Mouse (Mus musculus): Measurements from ENCODE around the gene Dlg2.

Gene Dlg2

DNA sequence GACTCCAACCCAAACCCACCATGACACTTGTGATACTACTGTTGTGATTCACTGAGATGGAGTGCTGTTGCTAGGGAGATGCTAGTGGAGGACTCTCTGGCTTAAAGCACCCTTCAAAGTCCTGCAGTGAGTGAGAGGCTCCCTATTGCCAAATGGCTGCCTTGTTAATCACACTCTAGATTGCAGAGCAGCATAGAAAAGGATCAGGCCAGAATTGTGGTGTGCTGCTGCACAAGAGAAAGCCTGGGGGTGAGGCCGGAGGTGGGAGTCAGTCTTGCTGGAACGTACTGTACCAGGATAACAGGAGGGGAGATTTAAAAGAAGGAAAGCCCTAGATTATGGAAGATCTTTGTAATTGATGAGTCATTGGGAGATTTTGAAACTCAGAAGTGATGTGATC, 1094.5 kb downstream of the Dlg2 start:
- no peak for DNase-seq (ENCODE audit: low spot score in 2 of 2)

DNA sequence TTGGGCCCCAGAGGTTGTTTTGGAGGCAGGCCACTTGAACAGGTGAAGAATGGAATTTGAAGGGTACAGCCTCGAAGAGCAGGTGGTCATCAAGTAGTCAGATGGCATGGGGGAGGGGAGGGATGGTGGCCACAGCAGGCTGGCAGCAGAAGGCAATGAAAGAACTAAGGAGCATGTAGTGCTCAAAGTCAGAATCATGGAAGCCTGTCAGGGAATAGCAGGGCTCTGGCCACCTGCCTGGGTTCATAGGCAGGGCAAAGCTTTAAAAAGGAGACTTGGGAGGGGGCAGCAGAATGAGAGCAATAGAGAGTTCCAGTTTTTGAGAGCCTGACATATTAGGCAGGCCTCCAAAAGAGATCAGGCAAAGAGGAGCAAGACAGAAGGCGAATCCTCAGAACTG, 1096.2 kb downstream of the Dlg2 start:
- no peak for DNase-seq (ENCODE audit: low spot score in 2 of 2)

DNA sequence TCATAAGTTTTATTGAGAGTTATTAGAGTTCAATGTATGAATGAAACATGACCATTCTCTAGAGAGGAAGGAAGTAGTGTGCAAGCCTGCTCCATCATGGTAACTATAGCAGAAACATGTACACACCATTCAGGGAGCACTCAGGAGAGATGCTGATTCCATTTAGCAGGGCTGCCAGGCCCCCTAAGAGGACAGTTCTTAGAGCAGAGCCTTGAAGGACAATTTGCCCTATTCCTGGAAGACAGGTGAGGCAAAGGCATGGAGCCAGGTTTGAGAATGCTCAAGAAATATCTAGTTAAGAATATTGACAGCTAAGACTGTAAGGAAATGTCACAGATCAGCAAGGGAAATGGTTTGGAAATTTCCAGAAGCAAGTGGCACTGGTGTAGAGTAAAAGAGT, 1096.8 kb downstream of the Dlg2 start:
- DNase-seq (ENCODE audit: low spot score in 2 of 2), result no peak

DNA sequence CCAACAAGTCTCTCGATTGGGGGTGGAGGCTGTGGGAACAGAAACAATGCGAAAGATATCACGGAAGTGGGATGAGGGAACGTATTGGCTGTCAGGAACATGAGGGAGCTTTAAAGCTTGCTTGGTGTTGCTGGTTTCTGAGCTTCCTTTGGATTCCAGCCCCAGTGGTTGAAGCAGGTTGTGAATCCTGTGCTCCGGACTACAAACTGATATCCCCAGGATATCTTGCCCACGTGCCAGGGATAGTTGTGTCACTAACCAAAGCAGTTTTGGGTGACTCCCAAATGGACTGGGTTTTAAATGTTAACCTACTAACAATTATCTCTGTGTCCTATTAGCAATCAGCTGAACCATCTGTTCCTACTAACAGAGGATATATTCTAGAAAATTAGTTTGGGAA, 1099.7 kb downstream of the Dlg2 start:
- DNase-seq (ENCODE audit: low spot score in 2 of 2), result no peak

DNA sequence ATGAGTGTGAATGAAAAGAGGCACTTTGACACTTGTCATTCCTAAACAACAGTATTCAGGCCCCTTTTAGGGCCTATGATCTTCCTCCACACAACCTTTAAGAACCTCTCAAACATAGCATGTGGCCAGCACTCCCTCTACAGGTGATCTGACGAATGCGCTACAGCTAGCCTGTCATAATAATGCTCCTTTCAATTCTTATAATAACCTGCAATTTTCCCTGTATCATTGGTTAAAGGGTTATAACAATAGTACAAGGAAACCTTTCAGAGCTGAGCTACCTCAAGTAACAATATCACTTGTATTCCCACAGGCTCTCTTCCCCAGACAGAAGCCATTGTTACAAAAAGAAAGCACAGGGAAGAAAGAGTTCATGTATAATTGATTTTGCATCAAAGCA, 1105.7 kb downstream of the Dlg2 start:
- DNase-seq (ENCODE audit: low spot score in 2 of 2), result no peak

DNA sequence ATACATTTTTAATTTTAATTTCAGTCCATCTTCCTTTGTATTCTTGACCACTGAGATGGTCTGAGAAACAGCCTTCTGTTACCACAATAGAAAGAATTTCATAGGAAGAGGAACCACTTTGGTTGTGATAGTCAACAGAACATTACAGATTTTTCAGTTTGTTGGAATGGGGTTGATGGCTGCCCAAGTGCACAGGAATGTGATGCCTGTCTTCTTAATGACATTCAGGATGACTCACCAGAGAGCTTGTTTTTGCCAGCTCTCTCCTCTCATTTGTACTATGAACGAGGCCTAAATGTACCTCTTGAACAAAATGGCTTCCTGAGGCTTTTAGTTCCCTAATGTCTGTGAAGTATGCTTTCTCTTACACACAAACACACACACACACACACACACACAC, 1107.1 kb downstream of the Dlg2 start:
- DNase-seq (ENCODE audit: low spot score in 2 of 2), result no peak

DNA sequence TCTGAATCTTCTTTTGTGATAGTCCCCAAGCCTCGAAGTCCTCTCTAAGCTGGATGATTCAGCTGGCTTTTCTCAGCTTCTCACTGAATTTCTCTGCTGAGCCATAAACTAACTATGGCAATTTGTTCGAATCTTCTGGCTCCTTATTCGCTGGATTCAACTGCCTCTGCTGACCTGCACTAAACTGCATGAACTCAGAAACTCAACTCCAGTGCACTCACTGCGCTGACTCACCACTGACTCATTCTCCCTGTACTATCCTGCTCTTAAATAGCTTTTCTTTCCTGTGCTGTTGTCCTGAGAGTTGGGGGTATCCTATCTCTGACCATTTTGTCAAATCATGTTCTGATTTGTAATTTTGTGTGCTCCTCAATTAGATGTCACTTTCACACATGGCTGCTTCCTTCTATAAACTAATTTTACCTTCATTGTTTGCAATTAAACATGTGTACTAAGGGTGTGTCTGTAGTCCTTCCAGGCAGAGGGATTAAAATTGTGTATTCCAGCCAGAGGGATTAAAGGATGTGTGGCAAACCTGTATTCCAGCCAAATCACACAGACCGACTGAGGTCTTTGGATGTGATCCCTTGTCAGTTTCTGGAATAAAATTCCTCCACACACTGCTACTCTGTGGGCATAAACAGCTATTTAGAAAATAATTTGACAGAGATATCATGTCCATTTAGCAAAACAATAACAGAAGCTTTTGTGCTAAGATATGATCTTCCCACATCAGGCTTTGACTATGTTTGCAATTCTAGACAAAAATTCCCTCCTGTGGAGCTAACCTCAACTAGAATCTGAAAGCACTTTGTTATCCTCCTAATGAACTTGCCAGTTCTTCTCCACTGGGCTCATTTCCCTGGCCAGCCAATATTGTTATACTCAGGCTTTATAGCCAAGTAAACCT, 1115.0 kb downstream of the Dlg2 start:
- no peak for DNase-seq (ENCODE audit: low spot score in 2 of 2)

DNA sequence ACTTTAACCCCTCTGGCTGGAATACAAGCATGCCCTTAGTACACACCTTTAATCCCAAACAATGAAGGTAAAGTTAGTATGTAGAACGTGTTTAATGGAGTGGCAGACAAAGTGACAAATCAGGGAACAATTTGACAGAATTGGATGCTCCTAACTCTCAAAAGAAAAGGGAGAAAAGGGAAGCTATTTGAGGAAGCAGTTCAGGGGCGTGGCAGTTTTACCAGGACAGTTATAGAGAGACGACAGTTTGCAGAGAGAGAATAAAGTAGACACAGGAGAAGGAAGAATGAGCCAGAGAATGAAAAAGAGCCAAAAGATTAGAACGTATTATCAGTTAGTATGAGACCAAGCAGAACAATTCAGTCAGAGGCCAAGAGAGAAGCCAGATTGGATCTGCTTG, 1122.1 kb downstream of the Dlg2 start:
- no peak for DNase-seq (ENCODE audit: low spot score in 2 of 2)

DNA sequence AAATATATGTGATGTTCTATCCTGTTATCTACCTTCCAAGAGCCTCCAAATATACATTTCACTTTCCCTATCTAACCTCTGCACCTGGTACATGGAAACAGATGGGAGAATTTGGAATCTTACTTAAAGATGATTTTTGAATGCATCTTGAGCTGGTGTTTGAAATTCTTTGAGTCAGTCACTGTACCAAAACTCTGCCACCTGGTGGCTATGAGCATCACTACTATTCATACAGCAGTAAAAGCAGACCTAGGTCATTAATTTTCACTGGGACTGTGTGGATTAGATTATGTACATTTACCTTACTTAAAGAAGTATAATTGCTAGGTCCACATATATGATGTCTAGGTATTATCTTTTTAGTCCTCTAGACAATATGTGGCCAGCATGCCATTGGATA, 1124.8 kb downstream of the Dlg2 start:
- DNase-seq (ENCODE audit: low spot score in 2 of 2), result no peak

DNA sequence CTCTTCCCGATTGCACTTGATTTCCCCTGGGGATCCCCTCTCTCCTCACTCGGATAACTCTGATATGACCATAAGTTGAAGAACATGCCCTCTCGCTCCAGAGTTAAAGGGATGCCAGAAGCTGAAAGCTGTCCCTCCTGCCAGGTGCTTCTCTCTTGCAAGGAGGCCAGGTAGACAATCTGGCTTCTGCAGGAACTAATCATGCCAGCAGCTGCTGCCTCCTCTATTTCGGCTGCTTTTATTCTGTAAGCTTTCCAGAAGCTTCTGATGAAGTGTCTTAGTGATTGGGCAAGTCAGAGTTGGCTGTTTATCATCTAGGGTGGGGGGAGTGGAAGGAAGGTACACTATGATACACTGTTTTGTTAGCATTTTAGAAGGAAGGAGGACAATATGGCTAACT, 1127.1 kb downstream of the Dlg2 start:
- no peak for DNase-seq (ENCODE audit: low spot score in 2 of 2)

DNA sequence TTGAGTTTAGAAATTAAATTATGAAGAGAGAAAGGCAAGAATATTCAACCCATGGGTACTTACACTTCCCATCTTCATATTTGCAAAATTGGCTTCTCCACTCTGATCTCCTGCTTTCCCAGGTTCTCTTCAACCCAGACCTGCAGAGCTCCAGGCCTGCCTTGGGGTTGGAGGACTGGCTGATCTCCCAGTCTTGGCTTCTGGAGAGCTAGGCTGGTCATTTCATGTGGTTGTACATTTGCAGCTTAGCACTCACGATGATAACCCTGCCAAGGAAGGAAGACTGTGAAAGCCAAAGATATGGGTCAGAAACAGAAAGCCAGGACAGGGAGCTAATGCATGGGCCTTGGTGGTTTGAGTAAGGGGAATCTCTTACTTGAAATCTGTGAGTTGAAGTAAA, 1176.6 kb downstream of the Dlg2 start:
- no peak for DNase-seq (ENCODE audit: low spot score in 2 of 2)

DNA sequence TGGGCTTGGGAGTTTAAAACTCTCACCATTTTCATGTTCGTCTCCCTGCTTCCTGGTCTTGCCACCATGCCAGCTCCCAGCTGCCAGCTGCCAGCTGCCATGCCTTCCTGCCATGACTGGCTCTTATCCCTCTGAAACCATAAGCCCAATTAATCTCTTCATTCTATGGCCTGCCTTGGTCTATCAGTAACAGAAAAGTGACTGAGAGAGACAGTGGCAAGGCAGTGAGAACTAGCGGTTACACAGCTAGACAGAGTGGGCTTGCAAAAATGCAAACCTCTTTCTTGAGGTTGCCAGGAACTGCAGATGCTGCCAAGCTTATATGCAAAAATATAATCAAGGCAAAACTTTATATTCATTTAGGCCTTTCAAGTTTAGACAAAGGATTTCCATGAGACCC, 1183.0 kb downstream of the Dlg2 start:
- no peak for DNase-seq (ENCODE audit: low spot score in 2 of 2)

DNA sequence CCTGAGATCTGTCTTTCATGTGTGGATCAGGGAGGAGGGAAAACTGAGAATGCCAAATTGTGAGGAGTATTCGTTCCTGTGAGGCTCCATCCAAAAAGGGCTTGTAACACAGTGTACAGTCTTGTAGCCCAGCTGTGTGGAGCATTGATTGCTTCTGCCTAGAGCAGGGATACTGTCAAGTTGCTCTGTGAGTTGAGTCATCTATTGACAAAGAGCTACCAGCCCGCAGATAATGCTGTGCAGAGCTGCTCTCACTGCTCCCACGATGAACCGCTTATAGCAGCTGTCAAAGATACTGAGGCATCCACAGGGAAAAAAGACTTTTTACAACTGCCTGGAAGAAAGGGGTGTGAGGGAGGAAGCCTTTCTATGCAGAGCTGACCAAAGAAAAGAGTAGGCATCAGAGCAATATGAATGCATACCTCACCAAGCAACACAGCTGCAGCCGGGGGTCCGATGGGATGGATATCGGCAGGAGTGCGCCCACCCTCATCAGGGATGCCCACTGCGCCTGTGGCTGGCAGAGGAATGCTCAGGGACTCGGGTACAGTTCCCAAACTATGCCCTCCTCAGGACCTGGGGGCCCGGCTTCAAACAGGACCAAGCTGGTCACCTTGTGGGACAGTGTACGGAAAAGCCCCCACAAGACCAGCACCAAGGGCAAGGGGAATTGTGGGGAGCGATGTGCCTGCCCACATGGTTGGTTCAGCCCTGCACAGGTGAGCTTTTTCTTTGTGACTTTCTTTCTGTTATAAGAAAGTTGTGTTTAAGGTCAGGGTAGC, 1196.0 kb downstream of the Dlg2 start:
- no peak for DNase-seq (ENCODE audit: low spot score in 2 of 2)

DNA sequence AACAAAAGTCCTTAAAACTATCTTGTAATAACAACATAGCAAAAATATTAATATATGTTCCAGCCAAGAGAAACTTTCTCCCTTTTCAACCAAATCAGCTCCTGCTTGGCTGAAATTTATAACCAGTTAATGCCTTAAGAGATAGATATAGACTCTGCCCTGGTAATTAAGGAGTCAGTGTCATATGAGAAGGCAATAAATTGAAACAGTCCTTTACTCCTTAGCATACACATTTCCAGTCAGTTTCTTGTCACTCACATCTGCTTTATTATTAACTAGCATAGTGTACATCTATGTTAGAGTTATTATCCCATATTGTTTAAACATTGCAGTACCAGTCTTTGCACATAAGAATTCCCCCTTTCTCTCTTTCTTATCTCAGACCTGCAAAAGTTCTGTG, 1197.9 kb downstream of the Dlg2 start:
- DNase-seq (ENCODE audit: low spot score in 2 of 2), result no peak

DNA sequence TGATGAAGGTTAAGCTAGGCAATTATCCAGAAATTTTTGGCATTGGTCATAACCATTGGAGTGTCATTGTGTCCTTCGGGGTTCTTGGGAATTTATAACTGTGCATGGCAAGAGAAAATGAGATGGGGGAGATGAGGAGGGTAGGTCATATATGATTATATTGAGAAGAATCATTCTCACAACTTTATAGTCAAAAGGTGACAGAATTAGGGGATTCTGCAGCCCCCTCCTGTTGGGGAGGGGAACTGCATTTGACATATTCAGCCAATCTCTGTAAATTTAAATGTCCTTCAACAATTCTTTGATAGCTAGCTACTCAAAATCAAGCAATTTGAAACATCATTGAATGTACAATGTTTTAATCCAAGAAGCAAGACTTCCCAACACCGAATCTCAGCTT, 1201.5 kb downstream of the Dlg2 start:
- DNase-seq (ENCODE audit: low spot score in 2 of 2), result no peak

DNA sequence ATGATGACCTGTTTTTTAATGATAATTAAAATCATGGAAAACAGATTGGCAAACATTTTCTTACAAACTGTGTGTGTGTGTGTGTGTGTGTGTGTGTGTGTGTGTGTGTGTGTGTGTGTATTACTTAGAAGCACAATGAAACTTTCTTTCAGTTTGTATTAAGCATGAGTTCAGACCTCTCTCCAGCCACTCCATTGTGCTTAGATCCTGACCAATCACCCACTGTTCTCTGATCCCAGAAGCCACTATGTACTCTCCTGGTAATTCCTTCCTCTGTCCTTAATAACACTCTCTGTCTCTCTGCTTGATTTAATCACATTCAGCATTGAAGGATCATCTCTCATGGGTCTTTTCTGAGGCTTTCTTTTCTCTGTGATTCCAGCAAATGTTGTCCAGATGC, 1211.5 kb downstream of the Dlg2 start:
- DNase-seq (ENCODE audit: low spot score in 2 of 2), result no peak

DNA sequence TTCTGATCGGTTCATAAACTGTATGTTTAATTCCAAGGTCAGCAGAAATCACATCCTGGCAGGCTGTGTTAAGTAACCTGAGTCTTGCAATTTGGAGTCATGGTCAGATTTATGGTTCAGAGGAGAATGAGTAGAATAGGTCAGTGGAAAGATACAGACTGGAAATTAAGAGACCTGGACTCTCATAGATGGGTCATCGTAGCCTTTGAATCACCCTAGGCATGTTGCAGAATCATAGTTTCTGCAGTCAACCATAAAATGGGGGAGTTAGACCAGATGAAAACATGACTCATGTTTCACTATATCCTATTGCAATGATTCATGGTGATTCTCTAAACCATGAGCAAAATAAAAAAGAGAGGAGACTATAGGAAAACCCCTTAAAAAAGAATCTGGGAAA, 1213.4 kb downstream of the Dlg2 start:
- no peak for DNase-seq (ENCODE audit: low spot score in 2 of 2)

DNA sequence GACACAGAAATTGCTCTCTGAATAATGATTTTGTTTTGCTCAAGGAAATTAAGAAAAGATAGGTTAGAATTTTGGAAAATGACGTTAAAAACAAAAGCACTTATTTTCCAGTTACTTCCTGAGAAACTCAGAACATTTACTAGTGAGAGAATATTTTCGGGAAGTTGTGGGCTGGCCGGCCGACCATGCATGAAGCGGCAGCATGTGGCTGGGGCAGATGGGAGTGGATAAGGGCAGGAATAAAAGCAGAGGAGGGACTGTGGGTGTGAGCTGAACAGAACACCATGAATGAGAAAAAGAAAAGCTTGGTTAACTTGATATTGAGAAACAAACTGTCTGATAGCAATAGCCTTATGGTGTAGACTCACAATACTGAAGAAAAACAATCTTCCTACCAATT, 1233.4 kb downstream of the Dlg2 start:
- DNase-seq (ENCODE audit: low spot score in 2 of 2), result no peak

DNA sequence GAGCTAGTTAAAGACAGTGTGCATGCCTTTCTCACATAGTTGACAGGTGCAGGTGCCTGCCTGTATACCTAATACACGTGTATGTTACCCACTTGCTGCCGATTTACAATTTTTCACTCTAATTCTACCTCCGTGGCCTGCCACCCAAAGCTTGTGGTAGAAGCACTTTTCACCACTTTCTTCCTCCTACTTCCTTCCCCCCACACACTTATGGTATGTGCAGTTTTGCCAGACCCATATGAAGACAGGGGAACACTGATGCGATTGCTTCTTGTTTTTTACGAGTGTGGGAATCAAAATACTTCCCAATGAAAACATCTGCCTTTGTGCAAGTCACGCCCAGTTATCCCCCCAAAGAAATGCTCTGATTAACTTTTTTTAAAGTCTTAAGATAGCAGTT, 1234.7 kb downstream of the Dlg2 start:
- DNase-seq (ENCODE audit: low spot score in 2 of 2), result no peak

DNA sequence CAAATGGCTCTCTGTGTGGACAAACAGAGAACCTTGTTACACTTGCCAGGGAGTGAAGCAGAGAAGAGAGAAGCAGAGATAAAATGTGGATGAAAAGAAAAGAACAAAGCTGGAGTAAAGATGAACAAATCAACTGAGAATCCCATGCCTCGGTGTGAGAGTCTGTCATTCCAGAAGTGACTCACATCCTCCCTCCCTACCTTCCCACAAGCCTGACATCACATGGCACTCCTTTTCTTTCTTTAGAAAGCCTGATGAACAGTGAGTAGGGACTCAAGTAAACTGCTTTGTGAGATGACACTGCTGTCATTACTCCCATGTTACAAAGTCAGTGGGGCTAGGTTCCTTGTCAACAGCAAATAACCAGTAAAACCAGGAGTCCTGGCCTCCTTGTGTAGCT, 1239.3 kb downstream of the Dlg2 start:
- DNase-seq (ENCODE audit: low spot score in 2 of 2), result no peak

DNA sequence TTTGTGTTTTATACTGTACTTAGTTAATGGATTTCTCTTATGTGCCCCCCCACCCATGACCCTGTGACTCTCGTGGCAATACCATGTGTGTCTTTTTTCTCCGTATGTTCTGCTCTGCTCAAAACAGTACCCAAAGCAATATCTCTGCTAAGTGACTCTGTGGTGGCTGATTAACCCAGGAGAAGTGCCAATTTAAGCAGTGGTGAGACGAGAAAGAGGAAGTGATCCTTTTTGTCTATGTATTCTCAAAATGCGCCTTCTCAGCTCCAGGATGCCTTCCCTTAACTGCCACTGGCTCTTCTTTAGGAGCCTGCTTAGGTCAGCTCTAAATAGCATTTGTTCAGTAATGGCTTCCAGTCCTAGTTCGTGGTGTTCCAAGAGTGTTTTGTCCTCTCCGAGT, 1240.2 kb downstream of the Dlg2 start:
- DNase-seq (ENCODE audit: low spot score in 2 of 2), result no peak

DNA sequence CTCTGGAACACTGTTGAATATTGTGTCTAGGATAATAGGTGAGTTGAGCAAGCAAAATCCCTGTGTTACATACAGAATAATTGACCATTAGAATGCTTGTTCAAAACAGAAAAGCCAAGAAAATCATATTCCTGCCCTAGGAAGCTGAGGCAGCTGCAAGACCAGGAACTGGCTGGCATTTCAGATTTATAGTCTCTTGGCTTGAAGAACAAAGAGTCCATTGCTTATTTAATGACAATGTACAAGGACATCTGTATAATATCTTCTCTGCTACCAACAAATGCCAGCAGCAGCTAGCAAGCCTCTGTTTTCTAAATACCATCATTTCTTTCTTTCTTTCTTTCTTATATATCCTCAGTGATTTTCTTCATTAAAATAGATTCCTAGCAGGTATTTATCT, 1243.8 kb downstream of the Dlg2 start:
- DNase-seq (ENCODE audit: low spot score in 2 of 2), result no peak

DNA sequence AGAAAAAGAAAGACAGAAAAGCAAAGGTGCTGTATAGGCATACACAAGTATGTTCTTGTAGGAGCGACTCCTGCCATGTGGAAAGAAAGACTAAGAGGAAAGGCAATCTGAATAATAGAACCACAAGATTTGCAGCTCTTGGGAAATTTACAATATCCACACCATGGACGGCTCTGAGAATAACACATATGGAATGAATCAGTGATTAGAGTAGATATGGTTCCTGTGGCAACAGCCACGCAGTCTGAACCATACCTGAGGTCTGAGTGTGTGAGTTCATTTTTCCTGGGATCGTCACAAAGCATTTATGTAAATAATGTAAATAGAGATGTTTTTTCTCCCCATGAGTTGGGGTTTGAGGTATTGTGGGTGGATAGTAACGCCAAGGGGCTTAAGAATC, 1247.9 kb downstream of the Dlg2 start:
- DNase-seq (ENCODE audit: low spot score in 2 of 2), result no peak
